Mouse (Mus musculus) natural killer cell, adult 2 months (primary cell): ENCODE data around the gene Slc5a8.

Experiments used
- DNase-seq, 2 experiments: peaks; one replicate each; pipeline ENCODE4 v3.0.0; 2022; ENCODE audit warnings: low spot score in 2 of 2

Gene Slc5a8

DNA sequence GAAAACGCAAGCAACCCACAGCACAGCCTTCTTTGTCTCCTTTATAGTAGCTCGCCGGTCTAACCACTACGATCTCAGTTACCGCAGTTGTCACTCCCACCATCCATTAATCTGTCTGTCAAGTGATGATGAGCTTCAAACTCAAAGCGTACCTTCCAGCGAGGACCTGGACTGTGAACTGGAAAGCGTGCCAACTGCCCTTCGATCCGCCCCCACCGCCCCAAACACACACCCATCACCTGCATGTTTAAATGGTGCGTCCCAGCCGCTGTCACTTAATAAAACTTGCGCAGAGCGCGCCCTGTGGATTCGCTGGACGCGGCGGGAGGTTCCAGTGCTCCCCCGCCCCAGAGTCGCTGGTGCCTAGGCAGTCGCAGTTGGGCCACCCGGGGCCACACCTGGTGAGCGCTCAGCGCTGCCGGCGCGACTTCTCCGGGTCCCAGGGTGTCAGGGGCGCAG lies at the start of gene Slc5a8:
Gene Slc5a8, plus strand, starts transcription at position 361 of the 459 bp plus-strand sequence.
- DNase-seq: no peak

- no peak for DNase-seq
Measured at GRCm38 (mm10) chr10:88848876-88849476, 36.8 kb upstream of the Slc5a8 start.

GRCm38 (mm10) chr10:88849976-88850375 lies 35.8 kb upstream of the Slc5a8 start:
- DNase-seq: no peak

DNA sequence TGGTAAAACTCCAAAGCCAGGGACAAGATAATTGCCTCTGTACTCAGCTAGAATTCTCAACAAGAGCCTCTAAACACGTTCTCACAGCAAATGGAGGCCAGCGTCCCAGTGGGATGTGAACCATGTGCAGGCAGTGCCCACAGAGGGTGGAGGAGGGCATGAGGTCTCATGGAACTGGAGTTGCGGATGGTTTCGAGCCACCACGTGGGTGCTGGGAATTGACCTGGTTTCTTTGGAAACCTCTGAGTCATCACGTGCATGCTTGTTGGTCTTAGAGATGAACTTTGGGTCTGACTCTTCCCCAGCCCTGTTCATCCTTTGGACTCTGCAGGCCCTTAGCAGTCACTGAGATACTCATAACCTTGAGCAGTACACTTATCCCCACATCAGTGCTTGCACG lies 32.5 kb upstream of the Slc5a8 start:
- no peak for DNase-seq

DNA sequence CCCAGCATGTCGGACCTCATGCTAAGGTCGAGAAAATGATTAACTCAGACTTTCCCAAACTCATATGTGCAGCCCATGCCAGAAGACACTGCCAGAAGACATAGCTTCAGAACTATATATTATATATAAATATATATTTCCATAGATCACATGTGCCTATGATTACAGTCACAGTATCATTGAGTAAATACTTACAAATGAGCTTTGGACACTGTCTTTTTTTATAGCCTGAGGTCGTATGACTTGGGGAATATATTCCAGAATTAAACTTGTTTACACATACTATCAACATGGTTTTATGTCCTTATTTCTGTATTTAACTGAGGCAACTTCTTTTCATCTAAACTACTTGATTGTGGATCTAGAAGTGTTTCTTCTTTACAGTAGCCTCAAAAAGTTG lies 24.9 kb upstream of the Slc5a8 start:
- DNase-seq: no peak

- DNase-seq: no peak
Measured at GRCm38 (mm10) chr10:88861416-88861815, 24.4 kb upstream of the Slc5a8 start.

DNA sequence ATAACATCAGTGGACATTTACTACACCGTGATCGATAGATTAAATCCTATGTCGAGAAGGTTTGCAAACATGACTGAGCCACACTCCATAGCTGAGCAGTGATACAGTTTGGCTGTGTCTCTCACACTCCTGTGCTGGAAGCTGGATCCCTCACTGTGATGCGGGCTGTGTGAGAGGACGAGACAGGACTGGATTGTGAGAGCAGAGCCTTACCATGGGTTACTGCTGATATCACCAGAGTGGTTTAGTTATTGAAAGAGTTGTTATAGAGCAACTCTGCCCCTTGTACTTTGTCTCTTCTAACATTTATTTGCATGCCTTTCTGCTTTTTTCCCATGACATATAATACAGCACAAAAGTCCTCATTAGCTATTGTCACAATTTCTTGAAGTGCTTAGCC lies 23.5 kb upstream of the Slc5a8 start:
- DNase-seq: no peak

- no peak for DNase-seq
Measured at GRCm38 (mm10) chr10:88866017-88866416, 19.8 kb upstream of the Slc5a8 start.

DNA sequence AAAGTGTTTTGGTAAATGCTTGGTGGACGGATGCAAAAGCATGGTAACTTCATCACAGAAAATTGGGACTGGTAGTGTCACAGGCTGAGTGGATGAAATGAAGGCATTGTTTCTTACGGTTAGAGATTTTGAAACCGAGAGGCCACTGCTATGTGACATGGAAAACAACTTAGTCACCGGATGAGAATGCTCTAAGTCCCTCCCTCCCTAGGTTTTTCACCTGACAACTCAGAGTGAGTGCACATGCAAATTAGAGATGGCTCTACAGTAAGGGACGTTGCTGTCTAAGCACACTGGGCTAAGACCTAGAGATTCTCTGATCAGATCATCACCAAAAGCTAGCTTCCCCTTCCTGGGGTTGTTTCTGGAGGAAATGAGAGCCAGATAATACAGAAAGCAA lies 10.9 kb upstream of the Slc5a8 start:
- DNase-seq: no peak

DNA sequence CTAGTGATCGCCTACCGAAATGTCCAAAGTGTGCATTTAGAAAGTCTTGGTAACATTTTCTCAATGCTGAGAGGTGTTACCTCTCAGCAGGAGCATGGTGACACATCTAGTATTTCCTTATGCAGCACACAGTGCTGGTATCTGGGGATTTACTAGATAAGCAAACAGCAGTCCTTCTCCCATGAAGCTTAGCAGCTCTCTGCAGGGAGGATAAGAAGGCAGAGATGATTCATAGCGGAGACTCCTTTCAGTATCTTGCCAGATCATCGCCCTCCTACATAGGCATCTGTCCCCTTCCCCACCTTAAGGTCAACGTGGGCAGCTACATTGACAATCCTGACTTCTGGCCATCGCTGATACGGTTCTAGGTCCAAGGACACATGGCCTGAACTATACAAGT lies 8.4 kb upstream of the Slc5a8 start:
- no peak for DNase-seq

GRCm38 (mm10) chr10:88883721-88884120 lies 2.1 kb upstream of the Slc5a8 start:
- no peak for DNase-seq

- DNase-seq: no peak
Measured at GRCm38 (mm10) chr10:88884836-88885235, 956 bp upstream of the Slc5a8 start.

DNA sequence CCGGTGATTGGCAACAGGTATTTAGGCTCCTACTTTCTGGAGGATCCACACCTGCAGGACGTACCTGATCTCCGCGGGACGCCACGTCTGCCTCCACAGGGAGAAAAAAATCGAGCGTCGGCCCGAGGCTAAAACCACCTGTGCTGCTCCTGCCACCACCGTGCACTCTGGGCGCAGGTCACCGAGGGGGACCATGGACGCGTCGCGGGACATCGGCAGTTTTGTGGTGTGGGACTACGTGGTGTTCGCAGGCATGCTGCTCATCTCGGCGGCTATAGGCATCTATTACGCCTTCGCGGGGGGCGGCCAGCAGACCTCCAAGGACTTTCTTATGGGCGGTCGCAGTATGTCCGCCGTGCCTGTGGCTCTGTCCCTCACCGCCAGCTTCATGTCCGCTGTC lies 322 bp downstream of the Slc5a8 start:
- no peak for DNase-seq

DNA sequence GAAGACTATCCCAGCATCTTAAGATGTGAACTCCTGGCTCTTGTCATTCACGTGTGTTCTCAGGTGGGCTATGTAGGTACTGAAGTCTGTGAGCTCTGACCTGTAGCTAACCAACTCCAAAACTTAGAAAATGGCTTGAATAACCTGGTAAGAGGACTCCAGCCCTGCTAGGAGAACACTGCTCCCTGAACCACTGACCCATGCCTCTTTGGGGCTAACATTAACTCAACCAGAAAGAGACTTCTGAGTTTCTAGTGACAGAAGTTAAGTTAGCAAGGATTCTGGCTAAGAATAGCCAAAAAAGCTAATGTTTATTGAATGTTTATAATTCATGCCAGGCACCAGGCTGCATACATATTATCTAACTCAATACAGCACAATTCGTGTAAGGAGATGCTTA lies 2.6 kb downstream of the Slc5a8 start:
- DNase-seq: no peak

- no peak for DNase-seq
Measured at GRCm38 (mm10) chr10:88891410-88891809, 5.6 kb downstream of the Slc5a8 start.

DNA sequence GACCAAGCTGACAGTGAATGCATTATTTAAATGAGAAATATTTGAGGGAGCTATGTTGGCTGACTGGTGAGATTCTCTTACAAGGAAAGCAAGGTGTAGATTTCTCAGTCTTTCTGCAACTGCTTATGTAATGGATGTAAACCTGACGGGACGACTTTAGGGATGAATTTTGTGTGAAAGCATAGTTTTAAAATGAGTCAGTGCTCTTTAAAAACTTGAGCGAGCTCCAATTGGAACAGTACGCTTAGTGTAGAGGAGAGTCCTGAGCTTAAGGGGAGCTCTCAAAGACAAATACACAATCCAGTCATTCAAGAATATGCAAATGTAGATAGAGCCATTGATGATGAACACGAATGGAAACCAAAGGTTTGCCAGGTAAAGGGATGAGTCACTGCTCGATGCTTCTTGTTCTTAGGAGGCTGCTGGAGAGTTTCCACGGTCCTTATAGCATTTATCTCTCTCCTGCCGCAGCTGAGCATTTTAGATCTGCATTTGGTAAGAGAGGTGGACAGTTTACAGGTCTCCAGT lies 6.8 kb downstream of the Slc5a8 start:
- DNase-seq: no peak

DNA sequence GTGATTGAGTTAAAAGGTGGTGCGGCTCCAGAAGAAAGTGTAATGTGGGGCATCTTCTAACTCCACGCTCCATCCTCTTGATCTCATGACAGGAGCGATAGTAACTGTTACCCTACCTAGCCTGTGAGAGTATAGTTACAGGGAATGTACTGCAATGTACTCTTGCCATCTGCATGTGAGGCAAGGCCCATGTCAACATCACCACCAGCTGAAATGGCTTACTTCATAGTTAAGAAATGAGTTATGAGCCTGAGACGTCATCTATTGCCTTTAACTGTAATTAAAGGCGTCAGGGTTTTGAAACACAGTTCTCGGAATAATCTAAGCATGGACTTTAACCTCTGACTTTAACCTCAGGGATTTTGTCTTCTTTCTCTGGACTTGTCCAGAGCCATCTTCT lies 11.2 kb downstream of the Slc5a8 start:
- no peak for DNase-seq

DNA sequence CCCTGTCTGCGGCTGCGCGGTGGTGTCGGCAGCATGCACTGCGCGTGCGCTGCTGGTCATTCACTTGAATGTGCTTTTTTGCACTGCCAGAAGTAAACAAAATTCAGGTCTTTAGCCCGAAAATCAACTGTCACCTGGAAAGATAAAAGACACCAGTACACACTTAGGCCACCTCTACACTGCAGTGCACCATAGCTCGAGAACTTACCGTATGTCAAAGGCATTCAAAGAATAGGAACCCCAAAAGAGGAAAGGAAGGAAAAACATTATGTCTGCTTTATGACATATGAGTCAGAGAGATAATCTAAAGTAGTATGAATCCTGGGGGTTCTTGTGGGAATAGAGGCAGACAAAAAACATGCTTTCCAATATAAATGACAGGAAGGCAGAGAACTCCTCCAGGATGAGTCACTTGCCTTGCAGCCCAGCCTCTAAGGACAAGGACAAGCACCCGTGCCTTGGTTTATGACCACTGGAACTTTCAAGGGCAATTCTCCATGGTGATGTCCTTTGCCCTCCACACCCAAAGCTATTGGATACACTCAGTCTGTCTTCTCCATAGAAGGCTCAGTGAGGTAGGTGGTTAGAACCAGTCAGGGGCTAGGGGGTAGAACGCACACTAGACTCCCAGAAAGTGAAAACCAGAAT lies 64.0 kb downstream of the Slc5a8 start:
- no peak for DNase-seq

GRCm38 (mm10) chr10:88950297-88950653 lies 64.5 kb downstream of the Slc5a8 start:
- DNase-seq: no peak

DNA sequence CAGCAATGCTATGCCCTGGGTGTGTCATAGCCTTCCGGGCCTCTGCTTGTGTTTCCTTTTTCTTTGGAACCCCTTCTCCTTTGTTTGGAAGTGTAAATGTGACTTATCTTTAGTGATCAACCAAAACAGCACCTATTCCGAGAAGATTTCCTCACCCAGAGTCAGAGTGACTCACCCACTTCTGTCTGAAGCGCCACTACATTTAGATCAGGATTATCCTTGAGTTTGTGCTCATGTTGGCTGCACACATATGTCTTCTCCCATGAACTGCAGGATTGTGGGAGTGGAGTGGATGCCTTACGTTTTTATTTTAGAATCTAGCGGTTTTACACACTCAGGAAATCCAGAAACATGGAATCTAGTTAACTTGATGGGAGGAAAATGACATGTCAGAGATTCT lies 75.0 kb downstream of the Slc5a8 start:
- no peak for DNase-seq

GRCm38 (mm10) chr10:88968586-88968985 lies 82.8 kb downstream of the Slc5a8 start:
- no peak for DNase-seq

GRCm38 (mm10) chr10:88970951-88971725 lies 85.3 kb downstream of the Slc5a8 start:
- no peak for DNase-seq

- no peak for DNase-seq
Measured at GRCm38 (mm10) chr10:88978932-88979331, 93.1 kb downstream of the Slc5a8 start.
